Mouse (Mus musculus): ENCODE results near the gene Clic1. TPM values are rescaled to one million over a fixed set of nuclear protein-coding genes. Genes with fewer than 3 reads are reported as not detected.

The Clic1 gene
- total RNA-seq, 2 experiments from 2014 or later, result 10.9 to 12.0 TPM

DNA sequence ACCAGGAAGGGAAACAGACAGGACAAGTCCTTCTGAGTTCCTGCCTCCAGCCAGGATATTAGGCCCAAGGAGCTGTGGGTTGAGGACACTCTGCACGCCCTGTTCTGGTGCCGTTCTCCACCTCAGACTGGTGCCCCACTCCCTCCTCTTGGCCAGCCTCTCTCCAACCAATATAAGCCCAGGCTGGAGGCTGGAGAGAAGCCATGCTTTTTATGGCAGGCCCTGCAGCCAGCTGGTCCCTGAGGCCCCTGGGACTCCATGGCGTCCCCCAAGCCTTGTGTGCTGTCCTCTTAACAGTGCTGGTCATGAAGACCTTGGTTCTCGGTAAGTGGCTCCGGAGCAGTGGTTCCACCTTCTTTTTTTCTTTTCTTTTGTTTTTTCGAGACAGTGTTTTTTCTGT is 58.3 kb downstream of the Clic1 start, which contains the start of gene Ly6g5c:
Gene Ly6g5c, plus strand, starts transcription at position 183 of the 400 bp plus-strand sequence.
- intact Hi-C loops (cut with DNase I), result no loop called here
- no peak for DNase-seq

Other genes with a start within 250 kb of the Clic1 start
- not detected for gene Cyp21a1, start 245.4 kb upstream of the Clic1 start, total RNA-seq (2021)
- gene Stk19, start 213.0 kb upstream of the Clic1 start, total RNA-seq (2021), result 1 to 10 TPM; 5.8 to 8.7 TPM
- gene Dxo, start 212.9 kb upstream of the Clic1 start, total RNA-seq (2021), result 1 to 10 TPM; 6.5 to 9.1 TPM
- 10 to 100 TPM; 17.0 to 20.0 TPM for gene Skiv2l, start 199.8 kb upstream of the Clic1 start, total RNA-seq (2021)
- 1 to 10 TPM; 8.8 to 9.0 TPM for gene Nelfe, start 199.6 kb upstream of the Clic1 start, total RNA-seq (2021)
- 1 to 10 TPM; 1.5 to 3.4 TPM for gene Cfb, start 187.4 kb upstream of the Clic1 start, total RNA-seq (2021)
- 1 to 10 TPM; 4.6 to 5.7 TPM for gene Zbtb12, start 170.5 kb upstream of the Clic1 start, total RNA-seq (2021)
- gene Gm20547, start 167.9 kb upstream of the Clic1 start, total RNA-seq (2021), result under 1 TPM in 1 of 2 experiments, not detected in 1; 0.20 TPM
- 1 to 10 TPM; 1.4 to 1.5 TPM for gene C2, start 151.7 kb upstream of the Clic1 start, total RNA-seq (2021)
- 10 to 100 TPM; 24.7 to 28.2 TPM for gene Ehmt2, start 151.5 kb upstream of the Clic1 start, total RNA-seq (2021)
- under 1 TPM in 1 of 2 experiments, not detected in 1; 0.17 TPM for gene Slc44a4, start 135.5 kb upstream of the Clic1 start, total RNA-seq (2021)
- 1 to 10 TPM; 8.0 to 8.5 TPM for gene Neu1, start 118.7 kb upstream of the Clic1 start, total RNA-seq (2021)
- gene Hspa1b, start 90.7 kb upstream of the Clic1 start, total RNA-seq (2021), result 1 to 10 TPM; 4.6 to 6.1 TPM
- gene Gm20481, start 80.1 kb upstream of the Clic1 start, total RNA-seq (2021), result not detected
- 10 to 100 TPM in 1 of 2 experiments, 1 to 10 TPM in 1; 8.8 to 10.1 TPM for gene Hspa1a, start 77.8 kb upstream of the Clic1 start, total RNA-seq (2021)
- 10 to 100 TPM; 18.6 to 23.2 TPM for gene Hspa1l, start 77.3 kb upstream of the Clic1 start, total RNA-seq (2021)
- gene Lsm2, start 68.1 kb upstream of the Clic1 start, total RNA-seq (2021), result 10 to 100 TPM; 13.1 to 15.3 TPM
- gene Vars, start 49.0 kb upstream of the Clic1 start, total RNA-seq (2021), result 10 to 100 TPM; 29.3 to 31.8 TPM
- 10 to 100 TPM; 11.3 to 12.8 TPM for gene Vwa7, start 33.4 kb upstream of the Clic1 start, total RNA-seq (2021)
- not detected for gene Sapcd1, start 21.9 kb upstream of the Clic1 start, total RNA-seq (2021)
- under 1 TPM; 0.20 to 0.35 TPM for gene Msh5, start 3.2 kb upstream of the Clic1 start, total RNA-seq (2021)
- gene Ddah2, start 9.1 kb downstream of the Clic1 start, total RNA-seq (2021), result 1 to 10 TPM; 8.4 to 8.9 TPM
- gene Ly6g6c, start 15.4 kb downstream of the Clic1 start, total RNA-seq (2021), result not detected
- not detected for gene Mpig6b, start 16.2 kb downstream of the Clic1 start, total RNA-seq (2021)
- gene Ly6g6e, start 26.9 kb downstream of the Clic1 start, total RNA-seq (2021), result not detected
- gene Ly6g6d, start 28.1 kb downstream of the Clic1 start, total RNA-seq (2021), result 1 to 10 TPM in 1 of 2 experiments, not detected in 1; 1.8 TPM
- not detected for gene Ly6g6f, start 35.6 kb downstream of the Clic1 start, total RNA-seq (2021)
- 10 to 100 TPM; 67.7 to 73.9 TPM for gene Abhd16a, start 39.3 kb downstream of the Clic1 start, total RNA-seq (2021)
- not detected for gene Ly6g5c, start 58.3 kb downstream of the Clic1 start, total RNA-seq (2021)
- not detected for gene Ly6g5b, start 65.5 kb downstream of the Clic1 start, total RNA-seq (2021)
- 1 to 10 TPM; 6.0 to 7.8 TPM for gene Gpank1, start 71.5 kb downstream of the Clic1 start, total RNA-seq (2021)
- 100 to 1,000 TPM; 145 to 170 TPM for gene Csnk2b, start 72.1 kb downstream of the Clic1 start, total RNA-seq (2021)
- gene D17H6S53E, start 76.4 kb downstream of the Clic1 start, total RNA-seq (2021), result 10 to 100 TPM; 13.0 to 17.0 TPM
- not detected for gene Apom, start 82.1 kb downstream of the Clic1 start, total RNA-seq (2021)
- gene Bag6, start 85.2 kb downstream of the Clic1 start, total RNA-seq (2021), result 100 to 1,000 TPM; 191 to 208 TPM
- 10 to 100 TPM; 88.4 to 93.0 TPM for gene Prrc2a, start 114.9 kb downstream of the Clic1 start, total RNA-seq (2021)
- under 1 TPM in 1 of 2 experiments, not detected in 1; 0.47 TPM for gene Aif1, start 126.1 kb downstream of the Clic1 start, total RNA-seq (2021)
- gene Lst1, start 138.5 kb downstream of the Clic1 start, total RNA-seq (2021), result 1 to 10 TPM in 1 of 2 experiments, under 1 TPM in 1; 0.74 to 1.5 TPM
- gene Ltb, start 144.5 kb downstream of the Clic1 start, total RNA-seq (2021), result under 1 TPM in 1 of 2 experiments, not detected in 1; 0.46 TPM
- under 1 TPM in 1 of 2 experiments, not detected in 1; 0.46 TPM for gene Tnf, start 152.0 kb downstream of the Clic1 start, total RNA-seq (2021)
- gene Lta, start 155.4 kb downstream of the Clic1 start, total RNA-seq (2021), result under 1 TPM; 0.36 to 0.62 TPM
- gene Gm16181, start 170.9 kb downstream of the Clic1 start, total RNA-seq (2021), result not detected
- 1 to 10 TPM; 1.7 to 2.4 TPM for gene Atp6v1g2, start 183.7 kb downstream of the Clic1 start, total RNA-seq (2021)
- gene Nfkbil1, start 185.8 kb downstream of the Clic1 start, total RNA-seq (2021), result 1 to 10 TPM; 5.5 to 8.7 TPM
- 10 to 100 TPM; 67.7 to 83.0 TPM for gene Ddx39b, start 191.8 kb downstream of the Clic1 start, total RNA-seq (2021)
- 10 to 100 TPM; 28.2 to 39.1 TPM for gene H2-D1, start 212.8 kb downstream of the Clic1 start, total RNA-seq (2021)